Mouse (Mus musculus): ENCODE measurements at regions not wholly inside any gene's neighbourhood (a gene's known extent, or its start where the extent isn't known, plus 50 kb on each side); places are given as distances from the start of the nearest gene placed in this dataset.

DNA sequence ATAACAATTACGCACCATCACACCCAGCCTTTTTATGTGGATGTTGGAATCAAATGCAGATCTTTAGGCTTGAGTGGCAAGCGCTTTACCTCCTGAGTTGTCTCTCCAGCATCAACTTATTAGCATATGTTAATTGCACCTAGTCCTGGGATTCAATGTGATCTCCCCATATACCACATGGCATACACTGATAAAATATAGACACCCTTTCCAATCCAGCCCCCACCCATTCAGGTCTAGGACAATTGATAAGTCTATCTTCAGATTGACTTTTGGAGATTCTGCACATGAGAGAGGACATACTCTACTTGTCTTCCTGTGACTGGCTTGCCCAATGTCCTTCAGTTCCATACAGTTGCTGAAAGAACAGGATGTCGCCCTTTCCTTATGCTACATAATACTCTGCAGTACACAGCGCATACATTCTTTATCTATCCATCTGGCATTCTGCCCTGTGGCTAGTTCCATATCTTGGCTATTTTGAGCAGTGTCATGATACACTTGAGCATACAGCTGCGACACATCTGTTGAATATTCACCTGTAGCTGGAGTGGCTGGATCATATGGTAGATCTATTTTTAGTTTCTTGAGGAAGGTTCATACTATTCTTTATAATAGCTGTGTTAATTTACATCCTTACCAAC is 120.3 kb downstream of the Gsdmc2 start:
- Histone ChIP-seq H3K27me3 (ENCODE audit: control insufficient read depth, insufficient read depth, low read length) (no peaks in the 10 kb centered on the region), H3K4me1 (ENCODE audit: control insufficient read depth, insufficient read depth, insufficient read length) (0 out of 2 replicates have a peak, but pooled peaks cover 1% of the 10 kb centered on the region), H3K36me3 (ENCODE audit: control insufficient read depth, insufficient read depth, low read length) (no peaks in the 10 kb centered on the region), H3K4me3 (ENCODE audit: extremely low read depth, insufficient read depth, insufficient read length) (no peak overlapping the region), H3K27ac (ENCODE audit: insufficient read depth, low read length) (no peak overlapping the region)
- DNase-seq (ENCODE audit: low read depth in 1 of 2, low spot score in 2 of 2), result no peak
- TF ChIP-seq CTCF (IDR thresholded peaks at IDR 0.05; ENCODE audit: extremely low read depth, insufficient read depth, insufficient read length, insufficient replicate concordance), result no peak
- no peak for TF ChIP-seq POLR2A (IDR thresholded peaks at IDR 0.05; ENCODE audit: low read depth, low read length)
- WGBS, result 77% methylated on average over 5 of the region's 5 CpGs

DNA sequence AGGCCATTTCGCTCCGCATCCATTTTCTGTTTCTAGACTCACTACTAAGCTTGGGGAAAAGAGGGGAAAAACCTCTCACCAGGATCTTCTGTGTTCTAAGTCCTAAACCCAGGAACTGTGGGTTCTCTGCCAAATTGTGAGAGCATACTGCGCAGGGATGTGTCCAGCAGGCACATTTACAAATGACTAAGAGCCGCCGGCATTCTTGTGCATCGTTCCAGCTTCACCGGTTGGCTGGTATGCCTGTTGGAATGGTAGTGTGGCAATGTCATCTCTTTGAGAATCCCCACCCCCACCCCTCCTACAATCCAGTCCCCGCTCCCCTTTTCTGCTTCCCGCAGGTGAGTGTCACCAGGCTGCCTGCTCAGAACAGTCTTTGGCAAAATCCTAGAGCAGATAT is 122.0 kb downstream of the Gsdmc2 start:
- no peak for DNase-seq (ENCODE audit: low read depth in 1 of 2, low spot score in 2 of 2)
- H3K4me1 ChIP-seq (ENCODE audit: control insufficient read depth, insufficient read depth, insufficient read length), result 0 out of 2 replicates have a peak, but pooled peaks cover 1% of the 10 kb centered on the region
- no peak overlapping the region for H3K27ac ChIP-seq (ENCODE audit: insufficient read depth, low read length)
- no peak overlapping the region for H3K4me3 ChIP-seq (ENCODE audit: extremely low read depth, insufficient read depth, insufficient read length)
- no peaks in the 10 kb centered on the region for H3K27me3 ChIP-seq (ENCODE audit: control insufficient read depth, insufficient read depth, low read length)
- 94% methylated on average over 9 of the region's 9 CpGs for WGBS
- H3K36me3 ChIP-seq (ENCODE audit: control insufficient read depth, insufficient read depth, low read length), result no peaks in the 10 kb centered on the region
- TF ChIP-seq POLR2A (IDR thresholded peaks at IDR 0.05; ENCODE audit: low read depth, low read length) (no peak), CTCF (IDR thresholded peaks at IDR 0.05; ENCODE audit: extremely low read depth, insufficient read depth, insufficient read length, insufficient replicate concordance) (no peak)

DNA sequence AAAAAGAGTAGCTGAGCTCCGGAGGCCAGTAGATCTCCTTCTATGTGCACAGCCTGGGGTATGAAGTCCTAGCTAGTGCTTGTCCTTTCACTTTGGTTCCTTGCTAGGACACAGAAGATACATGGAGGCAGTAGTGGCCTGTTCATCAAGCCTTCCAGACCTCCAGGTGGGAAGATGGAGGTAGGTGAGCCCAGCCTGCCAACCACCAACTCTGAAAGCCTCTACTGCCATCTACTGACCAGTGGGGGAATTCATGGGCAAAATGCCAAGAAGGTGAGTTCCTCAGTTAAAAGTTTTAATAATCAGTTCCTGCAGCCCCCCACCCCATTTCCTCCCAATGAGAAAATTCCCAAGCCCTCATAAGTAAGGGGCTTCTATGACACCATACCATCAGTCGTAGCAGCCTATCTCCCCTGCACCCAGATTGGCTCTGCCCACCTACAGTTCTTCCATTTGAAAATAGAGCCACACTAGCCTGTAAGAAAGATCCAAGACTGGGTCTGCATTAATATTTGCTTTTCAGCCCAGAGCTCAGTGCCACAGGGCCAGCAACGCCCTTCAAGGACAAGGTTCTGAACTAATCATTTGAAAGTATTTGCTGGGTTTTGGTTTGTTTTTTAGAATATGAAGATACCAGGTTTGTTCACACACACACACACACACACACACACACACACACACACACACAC is 123.2 kb downstream of the Gsdmc2 start:
- no peak overlapping the region for H3K27ac ChIP-seq (ENCODE audit: insufficient read depth, low read length)
- H3K4me3 ChIP-seq (ENCODE audit: extremely low read depth, insufficient read depth, insufficient read length), result no peak overlapping the region
- peak; percentile 22 to 51 for DNase-seq (ENCODE audit: low read depth in 1 of 2, low spot score in 2 of 2)
- 47% methylated on average over 3 of the region's 3 CpGs for WGBS
- TF ChIP-seq CTCF (IDR thresholded peaks at IDR 0.05; ENCODE audit: extremely low read depth, insufficient read depth, insufficient read length, insufficient replicate concordance), result peak; percentile 50; the same call in 1 of the 2 replicates
- TF ChIP-seq POLR2A (IDR thresholded peaks at IDR 0.05; ENCODE audit: low read depth, low read length), result no peak
- H3K36me3 ChIP-seq (ENCODE audit: control insufficient read depth, insufficient read depth, low read length), result no peaks in the 10 kb centered on the region
- 0 out of 2 replicates have a peak, but pooled peaks cover 1% of the 10 kb centered on the region for H3K4me1 ChIP-seq (ENCODE audit: control insufficient read depth, insufficient read depth, insufficient read length)
- H3K27me3 ChIP-seq (ENCODE audit: control insufficient read depth, insufficient read depth, low read length), result no peaks in the 10 kb centered on the region

DNA sequence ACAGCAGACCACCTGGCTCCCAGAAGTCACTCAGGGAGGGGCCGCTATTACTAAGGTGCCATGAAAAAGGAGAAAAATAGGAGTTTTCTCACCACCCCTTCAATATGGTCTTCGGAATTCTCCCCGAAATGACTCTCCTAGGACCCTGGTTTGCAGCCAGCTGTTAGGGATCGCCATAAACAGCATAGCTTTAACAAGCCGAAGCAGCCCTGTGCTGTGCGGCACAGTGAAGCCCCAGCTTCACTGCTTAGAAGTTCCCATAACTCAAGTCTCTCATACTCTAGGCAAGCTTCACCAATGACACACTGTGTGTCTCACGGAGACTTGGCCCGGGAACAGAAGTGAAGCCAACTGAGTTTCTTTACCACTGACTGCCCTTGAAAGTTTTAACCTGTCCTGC is 127.2 kb downstream of the Gsdmc2 start:
- no peak overlapping the region for H3K27ac ChIP-seq (ENCODE audit: insufficient read depth, low read length)
- 99% methylated on average over 8 of the region's 8 CpGs for WGBS
- H3K36me3 ChIP-seq (ENCODE audit: control insufficient read depth, insufficient read depth, low read length), result no peaks in the 10 kb centered on the region
- no peak for DNase-seq (ENCODE audit: low read depth in 1 of 2, low spot score in 2 of 2)
- H3K4me3 ChIP-seq (ENCODE audit: extremely low read depth, insufficient read depth, insufficient read length), result no peak overlapping the region
- H3K27me3 ChIP-seq (ENCODE audit: control insufficient read depth, insufficient read depth, low read length), result no peaks in the 10 kb centered on the region
- TF ChIP-seq POLR2A (IDR thresholded peaks at IDR 0.05; ENCODE audit: low read depth, low read length) (no peak), CTCF (IDR thresholded peaks at IDR 0.05; ENCODE audit: extremely low read depth, insufficient read depth, insufficient read length, insufficient replicate concordance) (no peak)
- H3K4me1 ChIP-seq (ENCODE audit: control insufficient read depth, insufficient read depth, insufficient read length), result 0 out of 2 replicates have a peak, but pooled peaks cover 1% of the 10 kb centered on the region

DNA sequence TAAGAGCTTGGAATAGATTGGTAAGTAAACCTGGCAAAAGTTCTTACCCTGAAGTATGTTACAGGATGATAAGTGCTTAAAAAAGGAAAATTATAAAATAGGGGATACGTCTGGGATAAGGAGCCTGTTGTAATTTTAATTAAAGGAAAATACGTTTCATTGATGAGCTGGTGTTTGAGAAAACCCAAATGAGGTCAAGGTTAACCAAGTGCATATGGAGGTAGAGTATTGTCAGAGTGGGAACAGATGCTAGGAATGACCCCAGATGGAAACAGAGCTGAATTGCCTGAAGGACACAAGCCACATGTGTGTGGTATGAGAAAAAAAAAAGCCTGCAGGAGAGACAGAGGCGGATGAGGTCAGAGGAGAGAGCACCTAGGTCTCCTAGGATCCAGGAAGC is 131.3 kb downstream of the Gsdmc2 start:
- no peak overlapping the region for H3K4me3 ChIP-seq (ENCODE audit: extremely low read depth, insufficient read depth, insufficient read length)
- 89% methylated on average over 3 of the region's 3 CpGs for WGBS
- TF ChIP-seq CTCF (IDR thresholded peaks at IDR 0.05; ENCODE audit: extremely low read depth, insufficient read depth, insufficient read length, insufficient replicate concordance) (no peak), POLR2A (IDR thresholded peaks at IDR 0.05; ENCODE audit: low read depth, low read length) (no peak)
- H3K4me1 ChIP-seq (ENCODE audit: control insufficient read depth, insufficient read depth, insufficient read length), result no peaks in the 10 kb centered on the region
- H3K27ac ChIP-seq (ENCODE audit: insufficient read depth, low read length), result no peak overlapping the region
- no peaks in the 10 kb centered on the region for H3K27me3 ChIP-seq (ENCODE audit: control insufficient read depth, insufficient read depth, low read length)
- DNase-seq (ENCODE audit: low read depth in 1 of 2, low spot score in 2 of 2), result no peak
- H3K36me3 ChIP-seq (ENCODE audit: control insufficient read depth, insufficient read depth, low read length), result no peaks in the 10 kb centered on the region

DNA sequence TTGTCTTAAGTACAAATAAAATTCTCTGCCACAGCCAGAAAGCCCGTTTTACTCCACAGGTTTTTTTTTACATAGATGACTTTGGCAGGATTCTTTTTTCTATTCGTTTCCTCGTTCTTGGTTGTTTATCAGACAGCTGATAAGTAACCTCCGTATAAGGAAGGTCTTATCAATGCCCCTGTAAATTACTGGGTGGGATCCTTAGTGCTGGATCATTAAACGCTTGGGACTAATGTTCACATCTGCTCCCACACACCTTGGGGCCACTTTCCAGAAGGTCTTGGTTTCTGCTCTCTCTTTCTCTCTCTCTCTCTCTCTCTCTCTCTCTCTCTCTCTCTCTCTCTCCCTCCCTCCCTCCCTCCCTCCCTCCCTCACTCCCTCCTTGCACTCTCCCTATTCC is 134.6 kb downstream of the Gsdmc2 start:
- H3K4me1 ChIP-seq (ENCODE audit: control insufficient read depth, insufficient read depth, insufficient read length), result no peaks in the 10 kb centered on the region
- no peak for TF ChIP-seq CTCF (IDR thresholded peaks at IDR 0.05; ENCODE audit: extremely low read depth, insufficient read depth, insufficient read length, insufficient replicate concordance)
- TF ChIP-seq POLR2A (IDR thresholded peaks at IDR 0.05; ENCODE audit: low read depth, low read length), result no peak
- no peaks in the 10 kb centered on the region for H3K27me3 ChIP-seq (ENCODE audit: control insufficient read depth, insufficient read depth, low read length)
- 72% methylated on average over 5 of the region's 5 CpGs for WGBS
- DNase-seq (ENCODE audit: low read depth in 1 of 2, low spot score in 2 of 2), result no peak
- no peaks in the 10 kb centered on the region for H3K36me3 ChIP-seq (ENCODE audit: control insufficient read depth, insufficient read depth, low read length)
- no peak overlapping the region for H3K4me3 ChIP-seq (ENCODE audit: extremely low read depth, insufficient read depth, insufficient read length)
- no peak overlapping the region for H3K27ac ChIP-seq (ENCODE audit: insufficient read depth, low read length)

Data from spleen, adult 2 months (tissue).